Mouse (Mus musculus) ES-E14 (cell line): ENCODE data around the gene Olfr141.

ENCODE experiments used
- CHD2 ChIP-seq: IDR thresholded peaks from 2 replicates; pipeline ENCODE4 v1.6.1; 2014; ENCODE audit warnings: mild to moderate bottlenecking, low read depth, low read length, inconsistent platforms
- HCFC1 ChIP-seq: IDR thresholded peaks from 2 replicates; pipeline ENCODE4 v1.6.1; 2012; ENCODE audit warnings: low read length, inconsistent platforms, borderline replicate concordance; ENCODE audit not compliant: insufficient read depth
- ZC3H11A ChIP-seq: IDR thresholded peaks from 2 replicates; pipeline ENCODE4 v1.6.1; 2012; ENCODE audit warnings: low read depth, mild to moderate bottlenecking, inconsistent platforms, low read length, borderline replicate concordance

DNA sequence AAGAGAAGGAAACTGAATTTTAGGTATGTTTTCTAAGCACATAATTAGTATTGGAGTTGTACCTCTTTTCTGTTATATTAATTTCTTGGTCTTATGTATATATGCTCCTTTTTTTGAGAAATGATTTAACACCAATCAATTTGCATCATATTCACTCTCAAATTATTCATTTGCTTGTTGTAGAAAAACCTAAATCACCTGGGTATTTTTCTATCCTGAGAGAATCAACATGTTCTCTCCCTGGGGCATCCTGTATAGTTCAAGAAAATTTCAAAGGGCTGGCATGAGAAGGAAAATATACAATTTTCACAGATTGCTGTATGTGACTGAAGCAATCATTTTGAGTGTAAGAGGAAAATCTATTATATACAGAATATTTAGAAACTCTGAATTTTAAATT is 14.5 kb upstream of the Olfr141 start, which contains the start of gene Olfr1094:
- no peak for TF ChIP-seq CHD2
- no peak for TF ChIP-seq HCFC1
- TF ChIP-seq ZC3H11A, result no peak
